Mouse (Mus musculus) spleen, embryonic (tissue): ENCODE data around the gene Prdm11.

Experiments used
- CTCF ChIA-PET: fragments of 350-600 bp; sonication (Branson Sonifier 250); formaldehyde crosslinking; loops from one replicate; lab custom pipeline; 2022; lab: Charles Lee

The Prdm11 gene

DNA sequence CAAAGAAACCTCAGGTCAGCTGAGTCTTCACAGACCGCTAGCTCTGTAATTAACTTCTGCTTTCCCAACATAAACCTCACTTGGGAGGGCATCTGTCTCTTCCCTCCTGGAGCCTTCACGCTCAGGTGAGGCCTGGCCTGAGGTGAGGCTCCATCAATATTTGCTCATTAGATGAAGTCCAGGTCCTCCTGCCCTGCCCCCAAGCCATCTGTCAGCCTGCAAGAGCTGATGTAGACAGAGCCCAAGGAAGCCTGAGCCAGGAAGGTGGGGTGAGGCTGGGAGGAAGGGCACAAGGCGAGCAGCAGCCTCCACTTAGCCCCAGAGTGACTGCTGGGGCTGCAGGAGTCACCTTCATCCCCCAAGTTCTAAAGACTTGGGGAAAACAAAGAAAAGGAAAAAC is 110.5 kb downstream of the Prdm11 start:
- CTCF ChIA-PET: no interaction called here

DNA sequence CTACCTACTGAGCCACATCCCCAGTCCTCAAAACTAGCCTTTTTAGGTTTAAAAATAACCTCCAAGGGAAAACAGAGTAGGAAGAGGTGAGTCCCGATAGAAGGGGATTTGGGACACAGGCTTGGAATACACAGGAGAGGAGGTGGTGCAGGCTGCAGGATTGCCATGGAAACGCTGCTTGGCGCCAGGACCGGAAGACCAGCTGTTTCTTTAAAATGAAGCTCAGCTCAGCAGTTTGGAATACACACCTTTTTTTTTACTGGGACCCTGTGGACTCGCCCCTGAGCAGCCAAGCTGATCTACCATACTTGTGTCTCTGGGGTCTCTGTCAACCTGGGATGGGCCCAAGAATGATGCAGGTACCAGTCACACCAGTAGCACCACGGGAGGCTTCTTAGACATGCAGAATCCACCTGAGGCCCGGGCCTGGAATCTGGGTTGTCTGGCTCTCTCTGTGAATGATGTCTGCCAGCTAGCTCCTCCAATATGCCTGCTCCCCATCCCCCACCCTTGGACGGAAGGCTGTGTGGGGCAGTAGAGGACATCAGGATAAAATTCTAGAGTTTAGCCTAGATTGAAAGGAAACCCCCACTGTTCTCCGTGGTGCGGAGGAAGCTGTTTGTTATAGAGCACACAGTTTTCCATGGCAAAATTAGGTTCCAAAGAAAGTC is 111.5 kb downstream of the Prdm11 start:
- CTCF ChIA-PET: interaction anchor here (0.7 kb wide), 1 partner anchor 24 kb away, joined by 9 read pairs; no protein-coding TSS in a partner anchor

DNA sequence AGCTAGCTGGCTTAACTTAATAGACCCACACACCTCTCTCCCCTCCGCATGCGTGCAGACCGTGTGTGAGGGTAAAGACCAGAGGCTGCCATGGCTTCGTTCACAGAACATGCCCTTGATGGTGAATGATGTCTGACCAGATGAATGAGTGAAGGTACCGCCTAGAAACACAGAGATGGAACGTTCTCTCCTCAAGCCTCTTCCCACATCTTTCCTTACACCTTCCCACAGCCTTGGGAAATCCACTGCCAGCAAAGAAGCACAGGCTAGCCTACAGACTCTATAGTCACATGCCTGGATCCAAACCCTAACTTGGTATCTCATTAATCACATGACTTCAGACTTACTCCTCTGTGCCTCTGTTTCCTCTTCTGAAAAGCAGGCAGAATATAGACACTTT is 112.6 kb downstream of the Prdm11 start:
- CTCF ChIA-PET: no interaction called here

DNA sequence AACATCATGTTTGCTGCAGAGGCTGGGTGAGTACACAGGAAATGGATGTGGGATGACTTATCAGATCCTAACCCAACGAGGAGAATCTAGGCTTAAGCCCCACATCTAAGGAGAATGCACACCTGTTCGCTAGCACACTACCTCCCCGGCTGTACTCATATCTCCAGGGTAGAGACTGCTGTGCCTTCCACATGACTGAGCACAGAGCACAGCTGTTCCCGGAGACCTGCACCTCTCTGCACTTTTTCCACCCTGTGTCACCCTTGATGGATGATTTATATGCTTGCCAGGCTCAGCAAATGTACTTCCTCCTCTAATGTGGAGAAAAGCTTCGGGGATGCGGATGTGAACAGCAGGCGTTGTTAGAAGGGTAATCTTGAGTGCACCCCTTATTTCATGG is 114.9 kb downstream of the Prdm11 start:
- CTCF ChIA-PET: interaction anchor here (0.6 kb wide), 1 partner anchor 339 kb away, joined by 3 read pairs; no protein-coding TSS in a partner anchor

DNA sequence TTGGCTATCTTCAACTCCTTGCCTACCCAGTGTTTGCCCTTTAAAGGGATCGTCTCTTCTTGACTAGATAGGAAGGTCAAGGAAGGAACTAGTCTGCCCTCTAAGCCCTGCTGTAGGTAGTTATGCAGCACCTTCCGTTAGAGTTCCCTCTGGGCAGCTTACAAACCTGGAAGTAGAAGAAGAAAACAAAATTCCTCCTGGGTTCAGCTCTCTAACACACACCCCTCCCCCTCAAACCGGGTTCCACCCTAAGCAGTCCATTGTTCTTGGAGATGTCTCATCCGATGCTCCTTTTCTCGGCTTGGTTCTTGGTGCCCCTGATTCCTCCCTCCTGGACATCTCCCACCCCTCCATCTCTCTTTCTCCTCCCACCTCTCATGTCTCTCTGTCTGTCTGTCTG is 116.3 kb downstream of the Prdm11 start:
- CTCF ChIA-PET: no interaction called here

DNA sequence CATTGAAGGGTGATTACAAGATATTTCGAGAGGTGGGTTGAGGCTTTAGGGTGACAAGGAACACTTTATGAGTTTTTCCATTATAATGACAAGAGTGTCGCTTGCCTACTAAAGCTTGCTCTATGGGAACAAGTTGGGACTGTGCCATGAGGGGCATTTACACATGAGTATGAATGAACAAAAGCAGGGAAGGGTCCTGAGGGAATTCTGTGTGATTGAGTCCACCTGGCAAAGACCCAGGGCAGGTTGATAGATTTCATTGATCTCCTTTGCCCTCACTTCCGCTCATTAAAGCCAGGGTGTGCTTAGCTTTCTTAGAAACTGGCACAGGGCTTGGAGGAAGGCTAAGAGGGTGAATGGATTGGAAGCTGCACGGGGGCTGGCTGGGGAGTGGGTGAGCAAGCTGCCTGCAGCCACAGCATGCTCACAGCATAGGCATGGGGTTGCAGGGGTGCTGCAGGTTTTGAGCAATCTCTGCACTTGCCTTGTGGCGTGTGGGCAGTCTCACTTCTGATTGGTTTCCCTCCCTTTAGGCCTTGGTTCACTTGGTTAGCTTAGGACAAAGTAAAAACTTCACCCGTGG is 121.2 kb downstream of the Prdm11 start:
- CTCF ChIA-PET: no interaction called here

DNA sequence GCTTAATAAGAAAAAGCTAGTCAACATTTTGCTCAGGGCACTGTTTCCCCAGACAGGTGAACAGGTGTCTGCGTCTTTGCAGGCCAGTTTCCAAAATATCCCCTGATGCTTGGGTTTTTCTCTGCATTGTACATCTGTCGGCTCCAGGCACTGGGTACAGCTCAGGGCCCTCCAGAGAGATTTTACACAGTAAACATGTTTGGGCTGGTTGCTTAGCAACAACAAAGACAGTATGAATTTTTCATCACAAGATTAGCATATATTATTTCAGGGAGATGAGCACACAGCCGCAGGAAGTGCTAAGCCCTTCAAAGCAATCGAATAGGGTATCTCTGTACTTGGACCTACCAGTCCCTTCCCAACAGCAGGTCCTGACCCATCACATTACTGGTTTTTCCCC is 125.3 kb downstream of the Prdm11 start:
- CTCF ChIA-PET: interaction anchor here (0.6 kb wide), 1 partner anchor 195 kb away, joined by 13 read pairs; no protein-coding TSS in a partner anchor

DNA sequence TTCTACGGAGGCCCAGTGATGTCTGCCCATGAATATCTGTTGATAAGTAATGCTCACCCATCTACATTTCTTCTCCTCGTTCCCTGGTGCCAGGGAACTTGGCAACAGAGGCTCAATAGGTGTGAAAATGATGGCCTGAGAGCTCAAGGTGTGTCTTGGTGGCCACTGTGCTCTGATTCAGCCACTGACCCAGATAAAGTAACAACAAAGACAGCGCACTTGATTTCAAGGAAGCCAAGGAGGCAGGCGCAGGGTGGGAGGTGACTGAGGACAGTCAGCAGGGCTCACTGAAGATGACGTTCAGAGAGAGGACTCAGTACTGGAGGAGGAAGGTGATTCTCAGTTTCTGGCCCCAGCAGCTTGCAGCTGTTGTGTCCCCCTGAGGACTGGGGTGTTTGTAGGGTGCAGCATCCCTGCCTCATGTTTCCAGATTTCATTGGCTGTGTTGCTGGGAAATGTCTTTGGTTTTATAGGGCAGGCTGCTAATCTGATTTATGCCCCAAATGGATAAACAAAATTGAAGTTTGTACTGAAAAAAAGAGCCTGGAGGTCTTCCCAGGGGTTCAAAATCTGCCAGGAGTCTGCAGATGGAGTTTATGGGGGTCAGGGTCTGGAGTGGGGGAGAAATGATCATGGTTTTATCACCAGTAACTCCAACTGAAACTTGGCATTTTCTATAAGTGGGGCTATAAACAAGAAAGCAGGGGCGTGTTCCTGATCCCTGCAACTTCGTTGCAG is 128.4 kb downstream of the Prdm11 start:
- CTCF ChIA-PET: no interaction called here

DNA sequence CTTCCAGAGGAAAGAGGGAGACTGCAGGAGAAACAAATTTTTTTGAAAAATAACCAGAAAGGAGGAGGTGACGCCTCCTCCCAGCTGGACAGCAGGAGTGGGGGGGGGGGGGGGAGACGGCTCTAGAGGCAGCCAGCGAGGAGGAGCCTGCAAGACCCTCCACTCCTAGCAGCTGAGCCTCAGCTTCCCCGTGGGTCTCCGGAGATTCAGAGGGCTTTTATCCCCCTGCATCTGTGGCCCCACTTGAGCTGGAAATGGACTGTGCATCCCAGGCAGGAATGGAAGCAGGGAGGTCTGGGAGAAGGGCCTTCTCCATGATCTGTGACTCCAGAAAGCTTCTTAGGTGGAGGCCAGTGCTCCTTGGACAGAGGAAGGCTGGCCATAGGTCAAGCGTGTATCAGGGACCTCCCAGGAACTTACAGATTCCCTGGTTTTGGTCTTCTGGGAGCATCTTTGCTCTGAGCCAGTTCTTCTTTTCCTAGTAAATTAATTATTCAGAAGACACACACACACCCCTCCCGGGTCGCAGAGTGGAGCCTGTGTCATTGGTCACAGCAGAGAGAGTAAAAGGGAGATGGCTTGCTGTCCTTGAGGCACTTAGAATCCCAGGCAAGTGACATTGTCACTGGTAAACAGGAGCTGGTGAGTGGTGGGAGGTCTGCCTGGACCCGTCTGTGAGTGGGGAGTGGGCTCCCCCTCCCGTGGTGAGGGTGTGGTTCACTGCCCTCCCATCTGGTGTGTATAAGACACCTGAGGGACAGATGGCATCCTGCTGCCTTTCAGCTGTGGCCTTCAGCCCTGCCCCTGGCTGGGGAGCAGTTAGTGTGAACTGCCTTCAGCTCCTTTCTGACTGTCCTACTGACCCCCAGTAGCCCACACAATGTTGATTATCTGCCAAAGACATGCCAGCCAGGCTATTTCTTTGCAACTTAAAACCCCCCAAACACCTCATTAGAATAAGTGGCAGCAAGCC is 130.0 kb downstream of the Prdm11 start:
- CTCF ChIA-PET: no interaction called here
